19 mouse cellular contexts compared by ENCODE assay signal in the genomic region with DNA sequence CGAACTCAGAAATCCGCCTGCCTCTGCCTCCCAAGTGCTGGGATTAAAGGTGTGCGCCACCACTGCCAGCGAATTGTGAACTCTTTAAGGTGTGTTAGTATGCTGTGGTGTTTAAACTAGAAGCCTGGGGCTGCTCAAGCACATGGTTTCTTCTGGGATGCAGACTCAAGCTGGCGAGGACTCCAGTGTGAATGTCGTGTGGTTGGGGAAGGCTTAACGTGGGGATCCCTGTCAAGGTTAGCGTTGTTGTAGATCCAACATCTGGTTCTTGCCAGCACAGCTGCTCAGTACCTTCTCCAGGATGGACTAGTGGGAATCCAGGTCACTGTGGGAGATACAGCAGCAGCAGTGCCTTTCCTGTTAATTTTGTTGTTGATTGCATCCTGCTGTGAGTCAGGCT. TPM values are rescaled to one million over a fixed set of nuclear protein-coding genes. Genes with fewer than 3 reads are reported as not detected.
"Had no signal": no experiment of that assay in that cellular context is flagged by ENCODE, and none has a peak within 500 bp of the region (broad histone marks: within the 10 kb centered on the region; RNA-seq: fewer than 3 reads in every experiment).

No protein-coding gene starts in this region.

- H3K36me3 ChIP-seq: neural tube, embryonic 12.5 days; neural tube, embryonic 13.5 days; neural tube, embryonic 15.5 days; stomach, embryonic 15.5 days had no signal

- H3K4me1 ChIP-seq: neural tube, embryonic 12.5 days; stomach, embryonic 15.5 days had no signal

- H3K27ac ChIP-seq: neural tube, embryonic 12.5 days; neural tube, embryonic 13.5 days; neural tube, embryonic 15.5 days; stomach, embryonic 15.5 days; stomach, postnatal 0 days had no signal

- H3K4me3 ChIP-seq: neural tube, embryonic 12.5 days; neural tube, embryonic 13.5 days; neural tube, embryonic 15.5 days; stomach, embryonic 15.5 days had no signal

- DNase-seq: retina, postnatal 1 day; right cerebral cortex, adult 18-20 months; right cerebral cortex, postnatal 14 days; right cerebral cortex, postnatal 25 days; right cerebral cortex, postnatal 4 days; spleen, adult 18-20 months; thymus, adult 18-20 months; thymus, adult 2 months; thymus, postnatal 14 days; thymus, postnatal 25 days; thymus, postnatal 36 days; thymus, postnatal 4 days had no signal

- H3K27me3 ChIP-seq: neural tube, embryonic 12.5 days; neural tube, embryonic 13.5 days; neural tube, embryonic 15.5 days; stomach, embryonic 15.5 days had no signal

- H3K9me3 ChIP-seq: neural tube, embryonic 12.5 days; neural tube, embryonic 13.5 days; neural tube, embryonic 15.5 days; stomach, embryonic 15.5 days had no signal

RNA-seq across cellular contexts. Expression of gene B3galt5, which starts 3.6 kb away (rescaled TPM):
- total RNA-seq: neutrophil, adult 5-6 weeks had no signal
- polyA plus RNA-seq: testis, adult 2 months had no signal

RNA-seq across cellular contexts. Expression of gene Sh3bgr, which starts 31.7 kb away (rescaled TPM):
- total RNA-seq: neutrophil, adult 5-6 weeks had no signal

RNA-seq across cellular contexts. Expression of gene Lca5l, which starts 39.9 kb away (rescaled TPM):
- total RNA-seq: neutrophil, adult 5-6 weeks had no signal
